Mouse (Mus musculus) kidney, adult 18-20 months (tissue): Measurements from ENCODE around the gene Cacng2.

ENCODE experiments used
- DNase-seq: peaks from one replicate; pipeline ENCODE4 v3.0.0; 2021

Gene Cacng2

GRCm38 (mm10) chr15:78119704-78120103, at the start of gene Cacng2:
Cacng2 (minus strand) TSS chr15:78120028.
- DNase-seq = peak; percentile 95

- DNase-seq = no peak
These were observed 49.7 kb upstream of the Cacng2 start for GRCm38 (mm10) chr15:78169566-78169965.

GRCm38 (mm10) chr15:78165292-78165691, 45.5 kb upstream of the Cacng2 start:
- no peak for DNase-seq

- DNase-seq = no peak
These were observed 44.6 kb upstream of the Cacng2 start for GRCm38 (mm10) chr15:78164466-78164865.

- no peak for DNase-seq
These were observed 42.1 kb upstream of the Cacng2 start for GRCm38 (mm10) chr15:78161946-78162345.

- no peak for DNase-seq
These were observed 38.5 kb upstream of the Cacng2 start for GRCm38 (mm10) chr15:78158335-78158734.

- no peak for DNase-seq
These were observed 38.0 kb upstream of the Cacng2 start for GRCm38 (mm10) chr15:78157824-78158223.

GRCm38 (mm10) chr15:78157330-78157729, 37.5 kb upstream of the Cacng2 start:
- DNase-seq = no peak

- DNase-seq = no peak
These were observed 35.6 kb upstream of the Cacng2 start for GRCm38 (mm10) chr15:78155421-78155820.

- peak; percentile 56 for DNase-seq
These were observed 33.4 kb upstream of the Cacng2 start for GRCm38 (mm10) chr15:78153045-78153775.

- no peak for DNase-seq
These were observed 28.7 kb upstream of the Cacng2 start for GRCm38 (mm10) chr15:78148565-78148964.

GRCm38 (mm10) chr15:78140226-78140625, 20.4 kb upstream of the Cacng2 start:
- no peak for DNase-seq

- no peak for DNase-seq
These were observed 14.8 kb upstream of the Cacng2 start for GRCm38 (mm10) chr15:78134606-78135005.

GRCm38 (mm10) chr15:78133389-78133788, 13.6 kb upstream of the Cacng2 start:
- DNase-seq = no peak

GRCm38 (mm10) chr15:78119248-78119647, 580 bp downstream of the Cacng2 start:
- no peak for DNase-seq

- no peak for DNase-seq
These were observed 1.4 kb downstream of the Cacng2 start for GRCm38 (mm10) chr15:78118275-78118995.

GRCm38 (mm10) chr15:78117731-78118130, 2.1 kb downstream of the Cacng2 start:
- DNase-seq = no peak

- DNase-seq = no peak
These were observed 2.9 kb downstream of the Cacng2 start for GRCm38 (mm10) chr15:78116936-78117335.

GRCm38 (mm10) chr15:78116244-78116643, 3.6 kb downstream of the Cacng2 start:
- DNase-seq = no peak

GRCm38 (mm10) chr15:78099516-78099915, 20.3 kb downstream of the Cacng2 start:
- no peak for DNase-seq

- no peak for DNase-seq
These were observed 23.8 kb downstream of the Cacng2 start for GRCm38 (mm10) chr15:78096004-78096403.

- DNase-seq = no peak
These were observed 26.2 kb downstream of the Cacng2 start for GRCm38 (mm10) chr15:78093597-78093996.

GRCm38 (mm10) chr15:78082841-78083572, 36.8 kb downstream of the Cacng2 start:
- DNase-seq = no peak

GRCm38 (mm10) chr15:78082149-78082548, 37.7 kb downstream of the Cacng2 start:
- no peak for DNase-seq
